Mouse (Mus musculus): ENCODE measurements around the gene Tshz3.

Tshz3 gene

DNA sequence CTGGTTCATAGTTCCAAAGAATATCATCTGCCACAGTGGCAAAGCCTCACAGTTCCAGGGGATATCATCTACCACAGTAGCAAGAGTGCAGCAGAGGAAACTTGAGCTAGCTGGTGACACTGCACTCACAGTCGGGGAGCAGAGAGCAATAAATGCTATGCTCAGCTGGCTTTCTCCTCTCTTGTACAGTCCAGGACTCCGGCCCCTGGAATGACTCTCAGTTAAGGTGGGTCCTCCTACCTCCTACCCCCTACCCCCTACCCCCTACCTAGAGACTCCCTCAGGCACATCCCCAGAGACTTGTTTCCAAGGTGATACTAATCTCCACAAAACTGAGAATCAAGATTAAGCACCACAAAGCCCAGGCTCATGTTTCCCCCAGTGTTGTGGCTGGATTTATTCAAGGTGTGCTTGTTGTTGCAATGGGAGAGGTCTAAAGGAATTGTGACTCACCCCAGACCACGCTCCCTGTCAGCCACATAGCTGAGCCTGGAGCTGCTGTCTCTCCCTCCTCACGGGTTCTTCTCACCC is 86.4 kb downstream of the Tshz3 start:
- DNase-seq (ENCODE audit: low read depth, low spot score) = no peak

GRCm38 (mm10) chr7:36786713-36787421 is 88.9 kb downstream of the Tshz3 start:
- no peak for DNase-seq (ENCODE audit: low read depth, low spot score)

- no peak for DNase-seq (ENCODE audit: low read depth, low spot score)
Measured at GRCm38 (mm10) chr7:36796392-36797187, 98.7 kb downstream of the Tshz3 start.

Data from mesoderm, embryonic 11.5 days (tissue).